Mouse (Mus musculus) left cerebral cortex, postnatal 14 days (tissue): Measurements from ENCODE around the gene Rfx5. TPM values are rescaled to one million over a fixed set of nuclear protein-coding genes. Genes with fewer than 3 reads are reported as not detected.
"Not testable (repeated sequence)": the region's sequence is repeated elsewhere in the genome, so short reads cannot be mapped to it uniquely, and the experiment has no call there.

ENCODE experiments used
- DNase-seq, 2 experiments: peaks; one replicate each; pipeline ENCODE4 v3.0.0; 2021 to 2022; ENCODE audit warnings: low spot score in 2 of 2, mixed read lengths in 1 of 2
- intact Hi-C: fragments of 180-260 bp; cut with DNase I; formaldehyde crosslinking; loops from one replicate; pipeline ENCODE4 v1.15.1; 2025
- total RNA-seq, 2 experiments: library from RNA; stranded (reverse); gene quantifications; 2 replicates each; pipeline ENCODE4 v1.2.3; 2021

Gene Rfx5
- total RNA-seq, 2 experiments from 2014 or later = 18.5 to 23.1 TPM

- DNase-seq, intact Hi-C loops: not testable (repeated sequence)
Measured at GRCm38 (mm10) chr3:94933604-94934003, 20.3 kb upstream of the Rfx5 start.

- intact Hi-C loops = not testable (repeated sequence)
Measured at GRCm38 (mm10) chr3:94934564-94934963, 19.3 kb upstream of the Rfx5 start.

GRCm38 (mm10) chr3:94935332-94935731, 18.5 kb upstream of the Rfx5 start:
- intact Hi-C loops, DNase-seq: not testable (repeated sequence)

More at GRCm38 (mm10) chr3:94934564-94934963, 19.3 kb upstream of the Rfx5 start:
- not testable (repeated sequence) for DNase-seq

- DNase-seq, intact Hi-C loops: not testable (repeated sequence)
Measured at GRCm38 (mm10) chr3:94936147-94936546, 17.7 kb upstream of the Rfx5 start.

GRCm38 (mm10) chr3:94937194-94937593, 16.7 kb upstream of the Rfx5 start:
- DNase-seq, intact Hi-C loops: not testable (repeated sequence)

- intact Hi-C loops, DNase-seq: not testable (repeated sequence)
Measured at GRCm38 (mm10) chr3:94940033-94940432, 13.8 kb upstream of the Rfx5 start.

GRCm38 (mm10) chr3:94942211-94942967, 11.5 kb upstream of the Rfx5 start:
- intact Hi-C loops = not testable (repeated sequence)

GRCm38 (mm10) chr3:94943706-94944105, 10.2 kb upstream of the Rfx5 start:
- DNase-seq, intact Hi-C loops: not testable (repeated sequence)

More at GRCm38 (mm10) chr3:94942211-94942967, 11.5 kb upstream of the Rfx5 start:
- not testable (repeated sequence) for DNase-seq

- no peak for DNase-seq
- intact Hi-C loops = loop anchor here (1.0 kb wide), 1 partner anchor 49 kb away; no protein-coding TSS in a partner anchor
Measured at GRCm38 (mm10) chr3:94948066-94948614, 5.7 kb upstream of the Rfx5 start.

GRCm38 (mm10) chr3:94949645-94950044, 4.2 kb upstream of the Rfx5 start:
- intact Hi-C loops = no loop called here

GRCm38 (mm10) chr3:94952806-94953205, 1.1 kb upstream of the Rfx5 start:
- intact Hi-C loops = no loop called here
- peak in 1 of 2 experiments; percentile 47 for DNase-seq

More at GRCm38 (mm10) chr3:94949645-94950044, 4.2 kb upstream of the Rfx5 start:
- DNase-seq = no peak

GRCm38 (mm10) chr3:94953384-94953763, 501 bp upstream of the Rfx5 start:
- intact Hi-C loops = no loop called here
- no peak for DNase-seq

GRCm38 (mm10) chr3:94958295-94958694, 4.4 kb downstream of the Rfx5 start:
- intact Hi-C loops = no loop called here
- DNase-seq = no peak

- intact Hi-C loops = no loop called here
- DNase-seq = no peak
Measured at GRCm38 (mm10) chr3:94959871-94960270, 6.0 kb downstream of the Rfx5 start.

GRCm38 (mm10) chr3:94960322-94960721, 6.4 kb downstream of the Rfx5 start:
- intact Hi-C loops = no loop called here
- no peak for DNase-seq

- intact Hi-C loops = no loop called here
- DNase-seq = no peak
Measured at GRCm38 (mm10) chr3:94964989-94965388, 11.1 kb downstream of the Rfx5 start.

GRCm38 (mm10) chr3:94965878-94966277, 12.0 kb downstream of the Rfx5 start:
- DNase-seq = no peak
- intact Hi-C loops = no loop called here

GRCm38 (mm10) chr3:94972552-94972951, 18.7 kb downstream of the Rfx5 start:
- intact Hi-C loops = no loop called here

GRCm38 (mm10) chr3:94973620-94974019, 19.7 kb downstream of the Rfx5 start:
- intact Hi-C loops = no loop called here
- DNase-seq = no peak

More at GRCm38 (mm10) chr3:94972552-94972951, 18.7 kb downstream of the Rfx5 start:
- no peak for DNase-seq

GRCm38 (mm10) chr3:94974026-94974527, 20.2 kb downstream of the Rfx5 start:
- DNase-seq = no peak
- intact Hi-C loops = no loop called here
